Mouse (Mus musculus) skeletal muscle tissue, adult 2 months (tissue): ENCODE data around the gene Mccc2.

Experiments used
- DNase-seq: peaks from one replicate; pipeline ENCODE4 v3.0.0-alpha.2; 2012; ENCODE audit warnings: low read depth, low spot score

The Mccc2 gene

GRCm38 (mm10) chr13:99939320-99939671 is 76.1 kb downstream of the Mccc2 start:
- no peak for DNase-seq

GRCm38 (mm10) chr13:99938606-99939319 is 76.7 kb downstream of the Mccc2 start:
- DNase-seq = no peak

- no peak for DNase-seq
Observed at GRCm38 (mm10) chr13:99937741-99938140, 77.7 kb downstream of the Mccc2 start.

- DNase-seq = no peak
Observed at GRCm38 (mm10) chr13:99932406-99932805, 83.0 kb downstream of the Mccc2 start.

GRCm38 (mm10) chr13:99931502-99931901 is 83.9 kb downstream of the Mccc2 start:
- no peak for DNase-seq

- DNase-seq = no peak
Observed at GRCm38 (mm10) chr13:99926249-99926648, 89.2 kb downstream of the Mccc2 start.

GRCm38 (mm10) chr13:99915632-99916031 is 99.8 kb downstream of the Mccc2 start:
- DNase-seq = no peak

- DNase-seq = no peak
Observed at GRCm38 (mm10) chr13:99900965-99901364, 114.5 kb downstream of the Mccc2 start, which contains the start of gene Cartpt. Gene Cartpt, minus strand, starts transcription at chr13:99901091.

GRCm38 (mm10) chr13:99900557-99900892 is 114.9 kb downstream of the Mccc2 start:
- DNase-seq = no peak

- DNase-seq = no peak
Observed at GRCm38 (mm10) chr13:99899670-99900556, 115.5 kb downstream of the Mccc2 start.

- no peak for DNase-seq
Observed at GRCm38 (mm10) chr13:99898816-99899215, 116.6 kb downstream of the Mccc2 start.
